Mouse (Mus musculus) left cerebral cortex, postnatal 36 days (tissue): ENCODE data around the gene Hoxd8. TPM values are rescaled to one million over a fixed set of nuclear protein-coding genes. Genes with fewer than 3 reads are reported as not detected.
A peak's percentile ranks its signal among the peaks of the same experiment; 100 is the strongest.

Experiments
- DNase-seq, 2 experiments: peaks; one replicate each; pipeline ENCODE4 v3.0.0; 2021 to 2022; ENCODE audit warnings: low spot score in 2 of 2, mixed read lengths in 1 of 2
- intact Hi-C: fragments of 180-260 bp; cut with DNase I; formaldehyde crosslinking; loops from one replicate; pipeline ENCODE4 v1.15.1; 2025
- total RNA-seq, 2 experiments: library from RNA; stranded (reverse); gene quantifications; 2 replicates each; pipeline ENCODE4 v1.2.3; 2021

Gene Hoxd8
- total RNA-seq, 2 experiments from 2014 or later, result not detected

GRCm38 (mm10) chr2:74693432-74693827, 11.0 kb upstream of the Hoxd8 start:
- intact Hi-C loops, result loop anchor here (5.0 kb wide), 1 partner anchor 39 kb away; no protein-coding TSS in a partner anchor
- DNase-seq, result no peak

GRCm38 (mm10) chr2:74694066-74694465, 10.3 kb upstream of the Hoxd8 start:
- DNase-seq, result no peak
- intact Hi-C loops, result loop anchor here (5.0 kb wide), 1 partner anchor 38 kb away; no protein-coding TSS in a partner anchor

- intact Hi-C loops, result no loop called here
- DNase-seq, result no peak
Observed at GRCm38 (mm10) chr2:74695383-74695782, 9.0 kb upstream of the Hoxd8 start.

DNA sequence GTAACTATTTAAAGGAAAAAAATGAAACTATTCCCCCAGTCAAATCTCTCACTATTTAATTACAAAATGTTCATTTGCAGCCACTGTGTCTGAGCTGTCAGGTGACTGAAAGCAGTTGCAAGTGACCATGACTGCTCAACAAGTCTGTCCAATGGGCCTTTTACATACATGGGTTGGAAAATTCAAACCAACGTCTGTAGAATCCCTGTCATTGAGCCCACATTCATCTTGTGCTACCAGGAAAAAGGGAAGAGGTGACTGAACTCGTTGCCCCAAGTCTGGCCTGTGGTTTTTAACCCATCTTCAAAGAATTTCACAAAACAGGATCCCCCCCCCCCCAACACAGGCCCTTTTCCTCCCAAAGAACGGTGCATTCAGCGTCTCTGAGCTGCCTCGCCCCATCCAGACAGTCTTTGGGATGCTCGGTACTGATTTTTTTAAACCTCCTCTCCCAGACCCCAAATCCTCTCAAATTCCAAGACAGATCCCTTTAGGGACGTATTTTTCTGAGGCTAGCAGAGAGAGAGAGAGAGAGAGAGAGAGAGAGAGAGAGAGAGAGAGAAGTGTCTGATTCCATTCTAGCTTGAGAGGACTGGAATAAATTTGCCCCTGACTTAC, 8.5 kb upstream of the Hoxd8 start:
- intact Hi-C loops, result no loop called here
- DNase-seq, result no peak

DNA sequence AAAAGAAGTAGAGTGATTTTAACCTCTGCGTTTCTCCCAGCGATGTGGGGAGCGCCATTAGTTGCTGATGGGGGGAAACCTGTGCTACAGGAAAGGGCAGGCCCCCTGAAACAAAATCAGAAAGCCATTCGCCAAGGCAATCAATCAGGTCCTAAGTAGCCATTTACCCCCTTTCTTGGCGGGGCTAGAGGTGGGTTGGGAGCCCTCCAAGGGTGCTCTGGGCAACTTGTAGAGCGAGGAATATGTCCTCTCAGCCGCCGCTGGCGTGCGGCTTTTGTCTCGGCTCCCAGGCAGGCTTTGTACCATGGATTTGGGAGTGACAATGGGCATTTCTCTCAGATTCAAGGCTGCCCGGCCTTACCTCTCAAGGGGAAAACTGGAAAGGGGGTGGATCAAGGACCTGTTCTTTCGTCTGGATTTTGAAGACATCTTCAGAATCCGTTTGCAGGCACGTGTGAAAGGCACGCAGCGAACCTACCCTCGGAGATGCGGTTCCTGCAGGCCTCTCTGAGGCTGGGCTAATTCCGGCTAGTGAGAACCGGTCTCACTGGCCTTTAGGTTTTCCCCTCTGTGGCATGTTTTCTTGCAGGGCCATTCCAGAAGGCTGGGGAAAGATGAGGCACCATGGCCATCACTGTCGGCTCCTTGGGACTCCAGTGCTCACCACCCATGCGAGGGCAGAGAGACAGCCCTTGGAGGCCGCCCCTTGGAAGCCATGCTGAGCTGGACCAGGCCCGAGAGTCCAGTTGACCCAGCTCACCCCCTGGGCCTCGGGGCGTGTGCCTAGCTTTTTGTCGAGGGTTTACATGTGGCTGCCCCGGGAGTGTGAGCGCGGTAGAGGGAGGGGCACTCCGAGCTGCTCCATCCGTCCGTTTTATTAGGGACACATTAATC, 7.7 kb upstream of the Hoxd8 start:
- intact Hi-C loops, result no loop called here
- no peak for DNase-seq

GRCm38 (mm10) chr2:74697567-74698121, 6.8 kb upstream of the Hoxd8 start, which contains the start of gene Hoxd9:
TSS of gene Hoxd9 (plus strand) at chr2:74697727.
- no peak for DNase-seq
- intact Hi-C loops, result no loop called here

DNA sequence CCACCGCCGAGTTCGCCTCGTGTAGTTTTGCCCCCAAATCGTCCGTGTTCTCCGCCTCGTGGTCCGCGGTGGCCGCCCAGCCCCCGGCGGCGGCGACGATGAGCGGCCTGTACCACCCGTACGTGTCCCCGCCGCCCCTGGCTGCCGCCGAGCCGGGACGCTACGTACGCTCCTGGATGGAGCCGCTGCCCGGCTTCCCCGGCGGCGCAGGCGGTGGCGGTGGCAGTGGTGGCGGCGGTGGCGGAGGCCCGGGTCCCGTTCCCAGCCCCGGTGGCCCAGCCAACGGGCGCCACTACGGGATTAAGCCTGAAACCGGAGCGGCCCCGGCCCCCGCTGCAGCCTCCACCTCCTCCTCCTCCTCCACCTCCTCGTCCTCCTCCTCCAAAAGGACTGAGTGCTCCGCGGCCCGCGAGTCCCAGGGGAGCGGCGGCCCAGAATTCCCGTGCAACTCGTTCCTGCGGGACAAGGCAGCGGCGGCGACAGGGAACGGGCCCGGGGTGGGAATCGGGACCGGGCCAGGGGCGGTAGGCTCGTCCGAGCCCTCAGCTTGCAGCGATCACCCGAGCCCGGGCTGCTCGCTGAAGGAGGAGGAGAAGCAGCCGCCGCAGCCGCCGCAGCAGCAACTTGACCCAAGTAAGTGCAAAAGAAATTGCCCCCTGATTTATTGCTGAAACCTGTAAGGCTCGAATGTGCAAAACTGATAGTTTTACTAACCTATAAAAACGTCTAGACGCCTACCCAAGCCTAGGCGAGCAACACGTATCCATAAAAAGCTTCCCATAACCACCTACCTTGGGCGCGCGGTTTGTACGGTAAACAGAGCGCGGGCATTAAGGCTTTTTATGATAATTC, 6.0 kb upstream of the Hoxd8 start:
- no peak for DNase-seq
- intact Hi-C loops, result no loop called here

DNA sequence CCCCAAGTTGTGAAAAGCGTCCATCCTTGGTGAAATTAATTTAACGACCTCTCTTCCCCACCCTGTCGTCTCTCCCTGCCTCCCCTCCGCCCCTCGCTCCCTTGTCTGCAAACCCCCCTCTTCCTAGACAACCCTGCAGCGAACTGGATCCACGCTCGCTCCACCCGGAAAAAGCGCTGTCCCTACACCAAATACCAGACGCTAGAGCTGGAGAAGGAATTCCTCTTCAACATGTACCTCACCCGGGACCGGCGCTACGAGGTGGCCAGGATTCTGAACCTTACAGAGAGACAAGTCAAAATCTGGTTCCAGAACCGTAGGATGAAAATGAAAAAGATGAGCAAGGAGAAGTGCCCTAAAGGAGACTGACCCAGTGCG, 5.4 kb upstream of the Hoxd8 start:
- DNase-seq, result no peak
- intact Hi-C loops, result no loop called here

DNA sequence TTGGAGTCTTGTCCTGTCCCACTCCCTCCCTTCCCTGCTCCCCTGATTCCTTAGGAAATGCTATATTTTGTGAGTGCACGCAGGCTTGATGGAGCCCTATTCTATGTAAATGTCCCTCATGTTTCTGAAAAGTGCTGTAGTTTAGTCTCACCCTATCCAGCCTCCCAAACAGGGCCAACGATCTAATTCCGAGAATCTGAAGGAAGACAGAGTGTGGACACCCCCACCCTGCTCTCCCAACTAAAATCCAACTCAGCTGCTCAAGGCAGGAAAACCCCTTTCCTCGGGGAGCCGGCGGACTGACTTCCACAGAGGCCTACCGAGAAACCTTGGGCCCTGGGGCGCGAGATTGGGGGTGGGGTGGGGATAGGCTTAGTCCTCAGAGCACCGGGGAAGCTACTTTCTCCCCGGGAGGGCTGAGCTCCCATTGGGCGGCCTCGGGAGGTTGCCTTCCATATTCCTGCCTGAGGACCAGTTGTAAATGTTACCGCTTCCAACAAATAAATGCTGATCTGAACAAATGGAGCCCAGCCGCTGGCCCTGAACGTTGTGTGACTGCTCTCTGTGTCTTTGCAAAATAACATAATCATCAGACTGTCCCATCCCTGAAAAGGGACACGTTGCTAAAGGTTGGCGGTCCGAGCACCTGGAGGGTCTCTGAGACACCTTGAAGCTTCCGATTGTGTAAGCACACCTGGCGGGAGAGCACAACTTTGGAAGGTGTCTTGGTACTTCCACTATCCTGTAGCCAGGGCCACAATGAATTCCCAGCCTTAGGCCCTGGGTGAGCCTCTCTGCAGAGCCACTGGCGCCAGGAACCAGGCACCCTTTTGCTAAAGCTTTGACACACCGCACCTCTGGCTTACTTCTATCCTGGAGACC, 4.5 kb upstream of the Hoxd8 start:
- intact Hi-C loops, result loop anchor here (5.0 kb wide), 2 partner anchors 357 to 452 kb away; no protein-coding TSS in a partner anchor
- DNase-seq, result no peak

- intact Hi-C loops, result loop anchor here (5.0 kb wide), 2 partner anchors 357 to 452 kb away; no protein-coding TSS in a partner anchor
- DNase-seq, result no peak
Observed at GRCm38 (mm10) chr2:74700546-74701112, 3.8 kb upstream of the Hoxd8 start.

DNA sequence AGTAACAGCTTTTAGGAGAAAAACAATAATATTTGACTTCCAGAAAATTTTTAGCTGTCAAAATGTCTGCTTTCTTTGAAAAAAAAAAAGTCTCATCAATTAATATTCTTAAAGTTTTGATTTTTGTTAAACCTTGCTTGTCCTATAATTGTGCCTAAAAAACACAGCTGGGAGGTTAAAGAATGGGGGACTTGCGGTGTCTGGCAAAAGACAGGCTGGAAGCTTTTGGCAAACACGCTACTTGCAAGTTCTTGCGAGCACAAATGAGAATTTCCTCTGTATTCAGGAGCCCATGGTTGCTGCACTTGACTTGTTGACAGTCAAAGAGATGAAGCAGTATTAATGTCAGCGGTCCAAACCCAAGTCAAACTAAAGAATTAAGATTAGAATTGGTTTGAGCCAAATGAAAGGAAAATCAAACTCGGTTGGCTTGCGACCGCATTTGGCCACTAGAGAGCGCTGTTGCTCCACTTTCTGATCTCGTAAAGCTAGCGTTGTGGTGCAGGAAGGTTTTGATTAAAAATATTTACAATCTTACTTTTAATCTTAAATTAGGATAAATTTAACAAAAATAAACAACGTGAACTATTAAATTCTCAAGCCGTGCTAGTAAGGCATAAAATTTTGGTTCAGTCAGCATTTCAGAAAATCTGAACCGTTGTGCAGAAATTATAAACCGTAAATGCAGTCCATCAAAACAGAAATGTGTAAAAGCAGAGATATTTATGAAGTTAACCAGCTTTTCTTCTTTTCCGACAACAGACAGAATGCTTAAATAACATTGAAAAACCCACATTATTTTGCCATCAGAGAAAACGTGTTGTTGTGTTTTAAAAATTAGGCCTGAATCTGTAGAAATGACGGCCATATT, 2.2 kb upstream of the Hoxd8 start:
- intact Hi-C loops, result loop anchor here (1.0 to 5.0 kb wide), 5 partner anchors 355 to 887 kb away; no protein-coding TSS in a partner anchor
- DNase-seq, result peak; percentile 65 to 78

DNA sequence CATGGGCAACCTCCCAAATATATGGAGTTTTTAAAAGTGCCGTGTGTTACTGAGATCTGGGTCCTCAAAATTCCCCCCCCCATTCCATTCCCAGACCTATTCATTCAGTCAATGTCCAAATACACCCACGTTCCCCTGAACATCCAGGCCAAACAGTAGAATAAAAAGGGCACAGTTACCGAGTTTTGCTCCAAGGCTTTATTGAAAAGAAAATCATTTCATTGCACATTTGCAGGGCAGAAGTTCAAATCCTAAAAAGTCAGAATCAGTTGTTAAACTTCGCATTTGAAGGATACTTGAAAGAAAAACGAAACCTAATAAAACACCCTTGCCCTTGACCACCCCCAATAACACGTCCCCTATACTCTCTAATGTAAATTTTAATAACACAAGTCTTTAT, 1.6 kb upstream of the Hoxd8 start:
- DNase-seq, result no peak
- intact Hi-C loops, result loop anchor here (1.0 to 5.0 kb wide), 5 partner anchors 354 to 886 kb away; no protein-coding TSS in a partner anchor

DNA sequence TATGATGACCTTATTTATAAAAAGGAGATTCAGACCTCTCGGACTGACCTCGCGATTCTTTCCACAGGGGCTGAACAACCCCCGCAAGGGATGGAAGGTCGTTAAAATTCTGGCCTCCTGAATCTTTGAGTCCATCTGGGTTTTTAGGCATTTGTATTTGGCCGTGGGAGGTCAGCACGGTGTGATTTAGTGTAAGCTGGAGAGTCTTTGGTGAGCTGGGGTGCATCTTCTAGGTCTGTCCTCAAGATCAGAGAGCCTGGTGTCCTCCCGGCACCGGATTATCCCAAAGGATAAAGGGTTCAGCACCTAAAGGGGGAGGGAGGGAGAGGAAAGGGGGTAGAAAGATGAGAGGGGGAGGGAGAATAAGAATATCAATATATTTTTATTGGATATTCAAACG, 1.1 kb upstream of the Hoxd8 start:
- DNase-seq, result no peak
- intact Hi-C loops, result loop anchor here (2.0 to 5.0 kb wide), 3 partner anchors 354 to 609 kb away; no protein-coding TSS in a partner anchor

- no peak for DNase-seq
Observed at GRCm38 (mm10) chr2:74703720-74704392, 559 bp upstream of the Hoxd8 start.

GRCm38 (mm10) chr2:74704999-74705466, 618 bp downstream of the Hoxd8 start:
- intact Hi-C loops, result loop anchor here (5.0 kb wide), 2 partner anchors 352 to 447 kb away; no protein-coding TSS in a partner anchor
- no peak for DNase-seq

More at GRCm38 (mm10) chr2:74703720-74704392, 559 bp upstream of the Hoxd8 start:
- intact Hi-C loops, result loop anchor here (2.0 to 5.0 kb wide), 3 partner anchors 353 to 609 kb away; no protein-coding TSS in a partner anchor

GRCm38 (mm10) chr2:74705467-74706089, 1.2 kb downstream of the Hoxd8 start:
- intact Hi-C loops, result no loop called here
- DNase-seq, result no peak
